Mouse (Mus musculus): ENCODE results near the gene Tmem39a. TPM values are rescaled to one million over a fixed set of nuclear protein-coding genes. Genes with fewer than 3 reads are reported as not detected.

The Tmem39a gene
- total RNA-seq, 1 experiment from 2014 or later, result 39.5 TPM

DNA sequence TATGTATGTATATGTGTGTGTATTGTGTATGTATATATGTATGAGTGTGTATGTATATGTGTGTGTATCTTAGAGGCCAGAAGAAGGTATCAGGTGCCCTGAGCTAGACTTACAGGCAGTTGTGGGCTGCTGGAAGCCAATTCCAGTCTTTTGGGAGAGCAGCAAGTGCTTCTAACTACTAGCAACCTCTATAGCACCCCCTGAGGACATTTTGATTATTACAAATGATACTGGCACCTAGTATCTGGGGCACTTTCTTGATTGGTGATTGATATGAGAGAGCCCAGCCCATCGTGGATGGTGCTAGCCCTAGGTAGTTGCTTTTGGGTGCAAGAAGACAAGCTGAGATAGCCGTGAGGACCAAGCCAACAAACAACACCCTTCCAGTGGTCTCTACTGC is 63.8 kb downstream of the Tmem39a start:
- no peak for ATAC-seq (ENCODE audit: extremely low read depth, insufficient number of reproducible peaks, low FRiP score, poor library complexity, severe bottlenecking)

DNA sequence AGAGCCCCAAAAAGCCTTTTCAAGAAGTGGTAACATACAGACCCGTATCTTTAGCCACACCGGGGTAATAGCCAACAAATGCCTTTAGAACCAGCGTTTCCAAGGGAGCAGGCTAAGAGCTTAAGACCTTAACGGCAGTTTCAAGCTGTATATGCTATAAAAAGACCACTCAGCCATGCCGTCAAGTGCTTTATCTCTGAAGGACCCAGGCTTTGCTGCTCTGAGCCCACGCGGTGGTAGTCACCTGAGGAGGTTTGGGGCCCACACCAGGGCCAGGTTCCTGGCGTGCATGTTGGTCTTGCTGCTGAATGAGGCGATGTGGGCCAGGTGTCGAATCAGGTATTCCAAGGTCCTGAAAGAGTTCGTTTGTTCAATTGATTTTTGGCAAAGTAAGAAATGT is 65.8 kb downstream of the Tmem39a start:
- no peak for ATAC-seq (ENCODE audit: extremely low read depth, insufficient number of reproducible peaks, low FRiP score, poor library complexity, severe bottlenecking)

DNA sequence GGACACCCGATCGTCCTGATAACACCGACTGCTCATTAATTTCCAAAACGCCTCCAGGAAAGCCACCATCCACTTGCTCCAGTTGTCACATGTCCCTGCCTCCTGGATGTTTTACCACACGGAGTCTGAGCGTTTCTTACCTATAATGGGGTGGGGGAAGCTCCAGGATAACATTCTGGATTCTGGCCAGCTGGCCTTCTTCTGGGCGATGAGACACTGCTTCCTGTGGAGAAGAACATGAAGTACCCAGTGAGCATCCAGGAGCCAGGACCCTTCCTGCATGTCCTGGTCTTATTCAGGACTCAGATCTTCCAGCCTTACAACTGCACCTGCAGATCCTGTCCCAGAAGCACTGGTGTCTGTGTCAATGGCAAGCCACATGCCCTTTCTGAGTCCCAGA is 66.9 kb downstream of the Tmem39a start:
- ATAC-seq (ENCODE audit: extremely low read depth, insufficient number of reproducible peaks, low FRiP score, poor library complexity, severe bottlenecking), result no peak

DNA sequence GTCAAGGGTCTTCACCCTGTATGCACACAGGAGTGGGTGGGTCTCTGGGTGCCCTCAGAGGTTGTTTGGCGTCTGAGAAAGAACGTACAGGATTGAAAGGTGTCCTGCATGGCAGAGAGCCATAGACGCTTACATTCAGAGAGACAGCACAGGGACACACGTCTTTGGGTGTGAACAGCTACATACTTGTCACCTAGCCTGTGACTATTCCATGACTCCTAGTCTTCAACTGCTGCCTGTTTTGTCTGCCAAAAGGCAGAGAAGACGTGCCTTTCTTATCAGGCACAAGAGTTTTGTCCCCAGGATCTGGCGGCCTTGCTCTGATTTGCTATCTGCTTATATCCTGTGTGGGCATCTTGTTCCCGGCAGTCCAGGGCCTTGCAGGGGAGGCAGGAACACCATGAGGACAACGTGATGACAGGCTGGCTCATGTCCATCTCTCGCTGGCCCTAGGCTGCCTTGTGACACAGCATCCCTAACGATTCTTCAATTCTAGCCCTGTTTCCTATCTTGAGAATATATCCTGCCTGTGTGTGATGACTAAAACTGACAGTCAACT is 67.4 kb downstream of the Tmem39a start:
- no peak for ATAC-seq (ENCODE audit: extremely low read depth, insufficient number of reproducible peaks, low FRiP score, poor library complexity, severe bottlenecking)

DNA sequence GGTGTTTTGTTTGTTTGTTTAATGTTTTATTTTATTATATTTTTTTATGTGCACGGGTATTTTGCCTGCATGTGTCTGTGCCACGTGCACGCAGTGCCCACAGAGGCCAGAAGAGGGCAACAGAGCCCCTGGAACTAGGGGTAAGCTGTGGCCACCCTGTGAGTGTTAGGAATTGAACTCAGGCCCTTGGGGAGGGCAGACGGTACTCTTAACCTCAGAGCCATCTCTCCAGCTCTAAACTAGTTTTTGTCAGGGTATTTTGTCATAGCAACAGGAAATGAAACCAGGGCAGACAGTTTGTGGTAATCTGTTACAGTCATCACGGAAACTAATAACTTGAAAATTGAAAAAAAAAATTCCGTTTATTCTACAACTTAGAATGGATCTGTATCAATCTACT is 73.6 kb downstream of the Tmem39a start:
- peak; percentile 75 for ATAC-seq (ENCODE audit: extremely low read depth, insufficient number of reproducible peaks, low FRiP score, poor library complexity, severe bottlenecking)

DNA sequence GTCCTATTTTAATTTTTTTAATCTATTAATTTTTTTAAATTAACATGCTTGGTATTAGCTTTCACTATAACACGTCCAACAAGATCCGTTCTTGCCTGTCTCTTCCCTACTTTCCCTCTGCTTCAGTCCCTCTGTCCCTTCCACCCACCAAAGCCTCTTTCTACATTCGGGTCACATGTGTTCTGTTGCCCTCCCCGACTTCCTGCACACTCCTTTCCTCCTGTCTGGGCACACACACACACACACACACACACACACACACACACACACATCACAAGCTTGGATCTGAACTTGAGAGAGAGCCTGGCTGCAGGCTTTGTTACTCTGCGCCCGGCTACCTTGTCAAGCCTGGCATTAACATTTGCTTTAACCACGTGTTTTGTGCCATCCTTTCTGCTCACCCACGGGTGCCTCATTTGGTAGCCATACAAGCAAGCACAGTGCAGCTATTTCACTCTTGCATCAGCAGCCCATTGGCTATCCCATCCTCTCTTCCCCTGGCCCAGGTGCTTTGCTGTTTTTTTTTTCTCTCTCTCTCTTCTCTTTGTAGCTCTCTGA is 77.4 kb downstream of the Tmem39a start:
- ATAC-seq (ENCODE audit: extremely low read depth, insufficient number of reproducible peaks, low FRiP score, poor library complexity, severe bottlenecking), result no peak; the same call in 1 of the 2 replicates

DNA sequence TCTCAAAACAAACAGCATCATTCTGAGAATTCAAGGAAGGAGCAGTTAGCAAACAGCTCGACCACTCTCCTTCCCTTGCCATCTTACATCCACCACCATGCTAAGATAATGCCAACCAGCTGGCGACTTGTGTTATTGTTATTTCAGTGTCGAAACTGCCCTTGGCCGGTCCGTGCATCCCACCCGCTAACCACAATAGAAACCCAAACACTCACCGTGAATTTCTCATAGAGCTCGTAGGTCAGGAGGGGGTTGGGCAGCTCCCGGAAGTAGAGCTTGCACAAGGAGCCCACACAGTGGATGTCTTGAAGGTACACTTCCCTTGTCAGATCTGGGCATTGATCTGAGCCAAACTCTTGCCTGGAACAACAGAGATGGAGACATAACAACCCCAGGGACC is 78.2 kb downstream of the Tmem39a start:
- peak; percentile 82 for ATAC-seq (ENCODE audit: extremely low read depth, insufficient number of reproducible peaks, low FRiP score, poor library complexity, severe bottlenecking)

DNA sequence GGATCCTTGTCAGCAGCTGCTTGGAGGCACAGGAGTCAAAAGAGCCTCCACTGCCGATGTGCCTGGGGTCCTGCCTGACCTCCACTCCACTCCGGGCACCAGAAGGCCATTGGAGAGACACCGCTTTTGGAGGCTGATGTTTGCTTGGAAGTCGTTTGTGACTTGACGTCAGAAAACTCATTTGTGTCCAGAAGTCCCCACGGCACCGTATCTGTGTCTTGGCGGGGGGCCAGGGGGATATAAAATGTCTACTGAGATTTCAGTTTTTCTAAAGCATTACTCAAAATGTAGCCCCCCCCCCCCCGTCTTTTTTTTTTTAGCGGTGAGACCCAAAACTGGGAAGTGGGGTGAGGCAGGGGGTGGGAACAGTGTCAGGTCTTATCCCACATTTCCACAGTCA is 78.6 kb downstream of the Tmem39a start:
- 0 out of 2 replicates have a peak, but pooled peaks have one; percentile 2 for ATAC-seq (ENCODE audit: extremely low read depth, insufficient number of reproducible peaks, low FRiP score, poor library complexity, severe bottlenecking)

Other genes with a start within 250 kb of the Tmem39a start
- 0.25 TPM in 1 of 2 replicates, not detected in the other for gene Maats1, start 216.6 kb upstream of the Tmem39a start, total RNA-seq (2017)
- gene Cox17, start 211.7 kb upstream of the Tmem39a start, total RNA-seq (2017), result 317 and 339 TPM in 2 replicates
- gene Gm21987, start 211.7 kb upstream of the Tmem39a start, total RNA-seq (2017), result not detected in 2 replicates
- gene Popdc2, start 196.5 kb upstream of the Tmem39a start, total RNA-seq (2017), result 0.35 and 1.4 TPM in 2 replicates
- 0.47 TPM in 1 of 2 replicates, not detected in the other for gene Pla1a, start 125.6 kb upstream of the Tmem39a start, total RNA-seq (2017)
- 26.4 and 33.0 TPM in 2 replicates for gene Adprh, start 106.0 kb upstream of the Tmem39a start, total RNA-seq (2017)
- gene Cd80, start 103.1 kb upstream of the Tmem39a start, total RNA-seq (2017), result 16.6 and 18.4 TPM in 2 replicates
- gene Timmdc1, start 36.0 kb upstream of the Tmem39a start, total RNA-seq (2017), result 17.3 and 18.0 TPM in 2 replicates
- gene Poglut1, start 8.4 kb upstream of the Tmem39a start, total RNA-seq (2017), result 16.6 and 18.5 TPM in 2 replicates
- gene Arhgap31, start 154.6 kb downstream of the Tmem39a start, total RNA-seq (2017), result 19.2 and 19.4 TPM in 2 replicates
- gene B4galt4, start 183.6 kb downstream of the Tmem39a start, total RNA-seq (2017), result 0.70 and 2.6 TPM in 2 replicates
- 4.3 and 4.8 TPM in 2 replicates for gene Upk1b, start 241.6 kb downstream of the Tmem39a start, total RNA-seq (2017)

Measured in neutrophil, adult 5-6 weeks (primary cell).